Mouse (Mus musculus) megakaryocyte, adult 5-6 weeks (primary cell): ENCODE data around the gene Nanos2. TPM values are rescaled to one million over a fixed set of nuclear protein-coding genes. Genes with fewer than 3 reads are reported as not detected.

Source experiments
- ATAC-seq: 2 replicates; pipeline ENCODE4 v1.8.0; 2016; ENCODE audit warnings: mild to moderate bottlenecking, inconsistent platforms; ENCODE audit not compliant: poor library complexity, severe bottlenecking
- total RNA-seq, 2 experiments: library from RNA; stranded (forward) in 1 of 2; stranded (reverse) in 1 of 2; fragments of 153-499, 151-499 nt in 1 of 2; fragments of 221-1000, 200-1000 nt in 1 of 2; gene quantifications; 2 replicates each; pipeline versions ENCODE4 v1.2.3 to v1.2.4; 2015 to 2017

Gene Nanos2
- total RNA-seq, 2 experiments from 2014 or later, result not detected

DNA sequence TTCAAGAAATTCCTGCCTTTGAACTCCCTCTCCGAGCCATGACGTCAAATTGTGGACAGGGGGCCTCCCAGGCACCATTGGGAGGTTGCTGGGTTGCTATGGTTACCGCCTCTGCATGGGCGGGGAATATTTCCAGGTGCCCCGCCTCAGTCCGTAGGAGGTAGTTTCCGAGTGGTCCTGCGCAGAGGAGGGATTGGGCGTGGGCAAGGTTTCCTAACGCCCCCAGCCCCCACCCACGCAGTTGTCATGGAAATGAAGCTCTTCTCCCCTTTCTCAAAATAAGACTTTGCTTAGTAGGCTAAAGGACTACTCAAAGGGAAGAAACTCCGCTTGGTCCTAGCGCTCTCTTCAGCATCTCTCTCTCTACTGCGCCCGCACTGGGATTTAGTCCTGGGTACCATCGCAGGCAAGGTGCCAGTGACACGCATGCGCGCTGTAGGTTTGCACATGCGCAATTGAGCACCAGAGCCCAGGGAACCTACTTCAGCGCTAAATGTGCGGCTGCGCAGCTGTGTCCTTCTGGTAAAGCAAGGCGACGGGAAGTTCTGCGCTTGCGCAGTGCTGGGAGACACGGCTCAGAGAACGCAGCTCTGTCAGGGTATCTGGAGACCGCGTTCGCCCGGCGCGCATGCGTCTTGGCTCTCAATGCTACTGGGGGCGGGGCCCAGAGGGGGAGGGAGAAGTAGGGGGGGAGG, 3.5 kb downstream of the Nanos2 start, which contains the start of gene Mypop:
Mypop (plus strand) TSS at position 645 of the 695 bp plus-strand sequence.
- peak; percentile 94 for ATAC-seq

DNA sequence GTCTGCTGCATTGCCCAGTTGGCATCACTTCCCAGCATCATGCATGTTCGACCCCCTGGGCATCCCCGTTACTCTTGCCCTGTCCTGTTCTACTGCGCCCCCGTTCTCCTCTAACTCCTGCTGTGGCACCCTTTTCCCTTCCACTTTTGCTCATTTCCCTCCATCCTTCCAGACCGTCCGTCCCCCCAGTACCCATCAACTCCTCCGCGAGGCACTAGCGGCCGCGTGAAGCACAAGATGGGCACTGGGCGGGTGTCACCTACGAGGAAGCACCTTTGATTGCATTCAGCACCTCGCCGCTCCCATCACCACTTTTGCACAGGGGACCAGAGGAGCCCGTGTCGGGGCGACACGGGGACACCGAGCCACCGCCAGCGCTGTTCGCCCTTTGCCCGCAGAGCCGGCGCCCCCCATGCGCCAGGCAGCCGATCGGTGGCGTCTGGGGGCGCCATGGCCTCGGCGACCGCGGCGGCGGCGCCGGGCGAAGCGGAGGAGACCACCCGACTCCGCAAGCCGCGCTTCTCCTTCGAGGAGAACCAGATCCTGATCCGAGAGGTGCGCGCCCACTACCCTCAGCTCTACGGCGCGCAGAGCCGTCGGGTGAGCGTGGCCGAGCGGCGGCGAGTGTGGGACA, 4.6 kb downstream of the Nanos2 start:
- ATAC-seq, result no peak

DNA sequence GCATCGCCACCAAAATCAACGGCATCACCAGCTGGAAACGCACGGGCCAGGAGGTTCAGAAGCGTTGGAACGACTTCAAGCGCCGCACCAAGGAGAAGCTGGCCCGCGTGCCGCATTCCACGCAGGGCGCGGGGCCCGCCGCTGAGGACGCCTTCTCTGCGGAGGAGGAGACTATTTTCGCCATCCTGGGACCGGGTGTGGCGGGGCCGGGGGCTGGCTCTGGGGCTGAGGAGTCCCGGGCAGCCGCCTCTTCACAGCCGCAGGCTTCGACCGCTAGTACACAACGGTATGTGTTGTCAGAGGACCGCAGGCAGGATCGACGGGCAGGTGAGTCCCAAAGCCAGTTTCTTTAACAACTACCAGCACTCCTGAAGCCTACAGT, 5.1 kb downstream of the Nanos2 start:
- no peak for ATAC-seq

DNA sequence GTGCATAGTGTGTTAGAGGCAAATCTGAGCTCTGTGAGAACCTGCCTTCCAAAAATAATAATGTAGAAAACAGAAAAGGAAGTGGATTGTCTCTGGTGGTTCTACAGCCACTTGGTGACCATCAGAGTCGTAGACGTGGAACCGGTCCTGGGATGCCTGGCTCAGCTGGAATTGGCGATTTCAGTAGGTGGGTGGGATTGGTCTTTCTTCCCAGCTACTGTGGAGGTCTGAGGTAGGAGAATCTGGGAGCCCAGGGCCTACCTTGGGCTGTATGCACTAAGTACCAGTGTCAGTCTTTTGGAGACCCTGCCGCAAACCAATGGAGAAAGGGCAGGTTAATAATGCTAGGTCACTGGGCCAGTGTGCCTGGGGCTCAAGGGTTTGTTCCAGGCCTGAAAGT, 5.8 kb downstream of the Nanos2 start:
- ATAC-seq, result no peak

GRCm38 (mm10) chr7:18998835-18999234, 11.6 kb downstream of the Nanos2 start:
- ATAC-seq, result no peak

- no peak for ATAC-seq
Measured at GRCm38 (mm10) chr7:19000421-19000820, 13.2 kb downstream of the Nanos2 start.

GRCm38 (mm10) chr7:19001066-19001806, 14.0 kb downstream of the Nanos2 start:
- ATAC-seq, result peak; percentile 64

GRCm38 (mm10) chr7:19001807-19002085, 14.5 kb downstream of the Nanos2 start:
- ATAC-seq, result no peak

GRCm38 (mm10) chr7:19002115-19002514, 14.9 kb downstream of the Nanos2 start:
- ATAC-seq, result no peak

DNA sequence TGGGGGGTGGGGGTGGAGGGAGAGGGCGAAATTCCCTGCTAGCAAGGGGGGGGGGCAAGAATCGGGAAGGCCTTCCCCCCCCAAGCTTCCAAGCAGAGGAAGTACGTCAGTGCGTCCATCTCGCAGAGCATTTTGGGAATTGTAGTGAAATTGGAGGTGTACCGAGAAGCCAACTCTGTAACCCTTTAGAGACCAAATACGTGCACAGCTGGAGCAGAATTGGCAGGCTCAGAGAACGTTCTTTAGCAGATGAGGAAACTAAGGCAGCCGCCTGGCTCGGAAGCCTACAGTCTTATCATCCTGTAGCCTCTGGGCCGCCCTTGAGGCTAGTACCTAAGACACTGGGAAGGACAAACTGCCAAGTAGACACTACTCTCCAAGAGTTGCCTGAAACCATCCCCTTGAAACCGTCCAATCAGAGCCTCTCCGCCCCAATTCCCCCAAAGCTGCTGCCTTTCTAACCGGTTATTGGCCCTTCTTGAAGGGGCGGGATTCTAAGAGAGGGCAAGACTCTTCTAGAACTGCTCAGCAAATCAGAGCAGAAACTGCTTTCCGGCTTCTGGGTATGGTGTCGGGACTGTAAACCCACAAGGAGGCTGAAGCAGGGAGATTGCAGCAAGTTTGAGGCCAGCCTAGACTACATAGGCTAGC, 15.8 kb downstream of the Nanos2 start:
- peak; percentile 66 for ATAC-seq

GRCm38 (mm10) chr7:19003902-19004630, 16.9 kb downstream of the Nanos2 start, which contains the start of gene Irf2bp1:
Gene Irf2bp1 (plus strand): TSS chr7:19004044.
- peak; percentile 58 for ATAC-seq

GRCm38 (mm10) chr7:19004631-19005079, 17.5 kb downstream of the Nanos2 start:
- ATAC-seq, result no peak

- no peak for ATAC-seq
Measured at GRCm38 (mm10) chr7:19005417-19006121, 18.4 kb downstream of the Nanos2 start.

DNA sequence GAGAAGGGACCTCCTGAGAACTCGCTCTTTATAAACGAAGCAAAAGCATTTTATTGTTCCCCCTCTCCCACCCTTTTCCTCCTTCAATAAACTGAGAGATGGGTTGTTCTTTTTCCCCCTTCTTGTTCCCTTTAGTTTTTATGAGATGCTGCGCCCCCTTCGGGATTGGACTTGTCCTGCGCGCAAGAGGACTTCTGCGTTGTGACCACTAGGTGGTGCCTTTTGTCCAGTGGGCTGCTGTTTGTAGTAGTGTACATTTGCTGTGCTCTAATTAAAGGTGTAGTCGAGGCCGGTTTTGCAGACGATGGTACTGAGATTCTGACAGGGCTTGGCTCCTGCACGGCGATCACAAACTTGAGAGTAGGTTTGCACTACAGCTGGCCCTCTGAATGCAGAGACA, 19.3 kb downstream of the Nanos2 start:
- ATAC-seq, result peak; percentile 60

DNA sequence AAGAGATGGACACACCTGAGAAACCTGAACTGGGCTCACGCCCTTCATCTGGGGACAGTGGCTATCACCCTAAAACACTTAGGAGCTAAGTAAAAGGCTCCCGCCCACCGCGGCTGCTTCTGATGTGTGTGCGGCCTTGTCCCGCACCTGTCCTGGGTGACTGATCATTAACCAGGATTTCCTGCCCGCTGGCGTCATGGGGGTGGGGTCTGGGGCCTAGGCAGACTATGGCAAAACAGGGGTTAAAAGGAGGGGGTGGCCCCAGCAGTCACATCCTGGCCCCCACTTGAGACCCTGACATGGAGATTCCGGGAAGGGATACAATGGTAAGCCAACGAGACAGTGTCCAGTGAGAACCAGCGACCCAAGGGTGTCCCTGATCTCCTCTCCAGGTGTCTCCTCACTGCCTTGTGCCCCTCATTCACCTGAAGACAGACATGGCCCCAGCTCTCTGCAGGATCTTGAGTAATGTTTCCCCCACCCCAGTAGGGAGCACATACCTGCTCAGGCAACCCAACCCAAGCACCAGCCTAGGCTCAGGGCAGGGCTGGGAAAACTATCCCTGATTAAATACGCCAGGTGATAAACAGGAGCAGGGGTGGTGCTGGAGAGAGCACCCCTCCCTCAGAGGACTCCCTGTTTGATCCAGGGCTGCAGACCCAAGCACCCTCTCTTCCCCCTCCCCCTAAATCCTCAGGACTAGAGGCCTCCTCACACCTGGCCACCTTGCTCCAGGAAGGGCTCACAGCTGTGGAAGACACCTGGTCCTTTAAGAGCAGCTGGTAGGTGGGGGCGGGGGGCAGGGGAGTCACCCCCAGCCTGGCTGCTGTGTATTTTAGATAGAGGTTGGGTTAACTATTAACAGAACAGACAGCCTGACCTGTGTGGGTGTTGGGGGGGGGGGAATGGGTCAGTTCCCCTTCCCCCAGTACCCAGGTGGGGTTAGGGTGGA, 20.1 kb downstream of the Nanos2 start:
- ATAC-seq, result no peak

- no peak for ATAC-seq
Measured at GRCm38 (mm10) chr7:19010581-19010980, 23.4 kb downstream of the Nanos2 start.

GRCm38 (mm10) chr7:19012025-19012621, 24.9 kb downstream of the Nanos2 start:
- 0 out of 2 replicates have a peak, but pooled peaks have one; percentile 15 for ATAC-seq

GRCm38 (mm10) chr7:19012882-19013281, 25.7 kb downstream of the Nanos2 start:
- no peak for ATAC-seq
